Comparison of ENCODE assay signal across 8 mouse cellular contexts in the genomic region with DNA sequence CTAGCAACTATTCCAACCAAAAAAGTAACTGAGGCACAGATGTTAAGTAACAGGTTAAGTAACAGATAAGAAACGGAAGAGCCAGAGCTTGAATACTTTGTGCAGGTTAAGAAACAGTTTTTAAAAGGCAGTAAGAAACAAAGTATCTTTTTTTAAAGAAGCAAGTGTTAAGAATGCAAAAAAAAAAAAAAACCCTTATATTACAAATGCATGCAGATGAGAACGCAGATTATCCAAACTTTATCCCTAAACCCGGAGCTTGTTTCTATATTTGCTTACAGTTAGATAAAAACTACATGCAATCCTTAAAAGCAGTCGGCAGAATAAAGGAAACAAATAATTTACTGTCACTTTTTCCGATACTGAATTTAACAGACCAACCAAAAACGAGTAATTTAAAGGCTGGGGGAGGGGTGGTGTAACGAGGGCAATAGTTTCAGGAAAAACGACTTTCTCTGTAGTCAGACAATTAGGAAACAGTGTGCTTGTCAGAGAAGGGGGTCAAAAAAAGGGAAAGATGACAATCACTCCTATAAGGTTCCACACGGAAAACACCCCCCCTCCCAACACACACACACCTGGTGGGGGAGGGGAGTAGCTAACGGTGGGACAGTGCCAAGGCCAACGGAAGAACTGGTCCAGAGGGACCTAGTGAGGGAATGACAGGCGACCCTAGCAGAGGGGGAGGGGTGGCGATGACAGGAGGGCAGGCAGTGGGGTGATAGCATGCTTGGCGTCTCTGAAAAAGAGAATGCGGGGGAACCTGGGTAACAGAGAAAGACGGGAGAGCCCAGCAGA. TPM values are rescaled to one million over a fixed set of nuclear protein-coding genes. Genes with fewer than 3 reads are reported as not detected.
DNase-seq lines count a peak whose midpoint lies in the region; ATAC-seq and TF ChIP-seq lines count a peak whose summit lies in the region.

No protein-coding gene starts in this region.

- H3K9me3 ChIP-seq in ES-E14 (ENCODE audit: control insufficient read depth, insufficient read depth, low read depth, low read length), result no peaks in the 10 kb centered on the region
- H3K9me3 ChIP-seq in forebrain, embryonic 12.5 days, result no peaks in the 10 kb centered on the region
- H3K9me3 ChIP-seq in hindbrain, embryonic 11.5 days (ENCODE audit: control insufficient read depth, low read length), result no peaks in the 10 kb centered on the region

- H3K36me3 ChIP-seq in ES-E14 (ENCODE audit: control insufficient read depth, insufficient read depth, low read length, poor library complexity, severe bottlenecking), result peaks cover 8% of the 10 kb centered on the region
- H3K36me3 ChIP-seq in forebrain, embryonic 12.5 days (replicated peaks), result peaks cover 10% of the 10 kb centered on the region
- H3K36me3 ChIP-seq in hindbrain, embryonic 11.5 days (ENCODE audit: control insufficient read depth, insufficient read depth, low read length), result peaks cover under 1% of the 10 kb centered on the region; the same call in 1 of the 2 replicates

- H3K4me1 ChIP-seq in ES-E14 (ENCODE audit: control insufficient read depth in 2 of 2, insufficient read depth in 2 of 2, low read length in 2 of 2, poor library complexity in 1 of 2), result no peaks in the 10 kb centered on the region
- H3K4me1 ChIP-seq in forebrain, embryonic 12.5 days, result peaks cover 22% of the 10 kb centered on the region
- peaks cover 2% of the 10 kb centered on the region; the same call in 1 of the 2 replicates for H3K4me1 ChIP-seq in hindbrain, embryonic 11.5 days (replicated peaks; ENCODE audit: control insufficient read depth, insufficient read depth, low read length)

- no peak for DNase-seq in ES-E14 (ENCODE audit: low read depth, low spot score)
- DNase-seq in brain, adult 2 months (ENCODE audit: low read depth, low spot score), result peak; percentile 39
- peak; percentile 68 for DNase-seq in hindbrain, embryonic 11.5 days (ENCODE audit: low spot score)
- peak; percentile 46 to 47 for DNase-seq in layer of hippocampus, postnatal 10 days (ENCODE audit: low spot score in 2 of 2)
- peak; percentile 61 for DNase-seq in lung, postnatal 10 days
- peak; percentile 9 for DNase-seq in retina, postnatal 7 days (ENCODE audit: low read depth, low spot score)
- DNase-seq in urinary bladder, postnatal 14 days (ENCODE audit: low spot score), result peak; percentile 38

- peak overlapping the region; percentile 73; the same call in 1 of the 2 replicates for H3K27ac ChIP-seq in ES-E14 (ENCODE audit: insufficient read depth, low read depth, low read length, poor library complexity, severe bottlenecking)
- peak overlapping the region; percentile 93 for H3K27ac ChIP-seq in forebrain, embryonic 12.5 days
- H3K27ac ChIP-seq in hindbrain, embryonic 11.5 days (ENCODE audit: low read depth, low read length), result peak overlapping the region; percentile 94

- no peaks in the 10 kb centered on the region for H3K27me3 ChIP-seq in forebrain, embryonic 12.5 days
- no peaks in the 10 kb centered on the region for H3K27me3 ChIP-seq in hindbrain, embryonic 11.5 days (ENCODE audit: control insufficient read depth, insufficient read depth, low read length)

- H3K9ac ChIP-seq in ES-E14 (ENCODE audit: insufficient read depth, low read depth, low read length, poor library complexity, severe bottlenecking), result peak overlapping the region; percentile 93
- peak overlapping the region; percentile 90 for H3K9ac ChIP-seq in forebrain, embryonic 12.5 days
- H3K9ac ChIP-seq in hindbrain, embryonic 11.5 days (ENCODE audit: low read depth, low read length), result peak overlapping the region; percentile 91

- peak overlapping the region; percentile 92 for H3K4me2 ChIP-seq in forebrain, embryonic 12.5 days
- H3K4me2 ChIP-seq in hindbrain, embryonic 11.5 days (replicated peaks; ENCODE audit: low read depth, low read length), result peak overlapping the region; percentile 92

- peak; percentile 1; the same call in 1 of the 2 replicates for ATAC-seq in forebrain, embryonic 12.5 days (ENCODE audit: low FRiP score)
- peak; percentile 15 for ATAC-seq in hindbrain, embryonic 11.5 days (ENCODE audit: low FRiP score)

- peak overlapping the region; percentile 95 to 97 for H3K4me3 ChIP-seq in ES-E14 (ENCODE audit: insufficient read depth in 1 of 2, low read depth in 1 of 2, low read length in 2 of 2, poor library complexity in 1 of 2, severe bottlenecking in 1 of 2)
- H3K4me3 ChIP-seq in forebrain, embryonic 12.5 days (replicated peaks), result peak overlapping the region; percentile 93
- H3K4me3 ChIP-seq in hindbrain, embryonic 11.5 days (ENCODE audit: low read depth, low read length), result peak overlapping the region; percentile 91

- 5% methylated on average over 16 of the region's 16 CpGs for WGBS in forebrain, embryonic 12.5 days
- WGBS in hindbrain, embryonic 11.5 days, result 7% methylated on average over 16 of the region's 16 CpGs

- in situ Hi-C loops in ES-E14 (cut with MboI; ENCODE audit: low sequenced_read_pairs in 2 of 2, unreplicated experiment in 2 of 2), result no loop called here

TF ChIP-seq in ES-E14, 5 proteins besides CTCF, POLR2A, EP300 and RAD21:
- TF ChIP-seq MAFK (IDR thresholded peaks at IDR 0.05; ENCODE audit: insufficient read depth, low read depth, low read length) (no peak), ZNF384 (IDR thresholded peaks at IDR 0.05; ENCODE audit: low read depth, low read length) (no peak), HCFC1 (IDR thresholded peaks at IDR 0.05; ENCODE audit: borderline replicate concordance, insufficient read depth, low read length) (no peak), ZC3H11A (IDR thresholded peaks at IDR 0.05; ENCODE audit: borderline replicate concordance, low read depth, low read length) (no peak), CHD2 (IDR thresholded peaks at IDR 0.05; ENCODE audit: low read depth, low read length) (peak; percentile 27; the same call in 1 of the 2 replicates)
TF ChIP-seq in ES-E14: peak in this region for 1.

RNA-seq across cellular contexts. Expression of a gene that starts 1.0 kb away (rescaled TPM):
- 16.1 and 19.4 TPM in 2 replicates for total RNA-seq in ES-E14 (2012; rRNA removed)
- 9.6 and 10.4 TPM in 2 replicates for polyA plus RNA-seq in forebrain, embryonic 12.5 days (2016; fragmentation: Nextera tagmentation; extraction: Ambion mirVana)
- polyA plus RNA-seq in hindbrain, embryonic 11.5 days (2014; fragmentation: Nextera tagmentation; extraction: Ambion mirVana), result 7.6 and 9.6 TPM in 2 replicates
- total RNA-seq in layer of hippocampus, postnatal 10 days (2021), result 10 to 100 TPM; 13.1 to 14.1 TPM

RNA-seq across cellular contexts. Expression of a gene that starts 1.3 kb away (rescaled TPM):
- 63.9 and 75.4 TPM in 2 replicates for total RNA-seq in ES-E14 (2012; rRNA removed)
- 118 and 131 TPM in 2 replicates for polyA plus RNA-seq in forebrain, embryonic 12.5 days (2016; fragmentation: Nextera tagmentation; extraction: Ambion mirVana)
- 109 and 125 TPM in 2 replicates for polyA plus RNA-seq in hindbrain, embryonic 11.5 days (2014; fragmentation: Nextera tagmentation; extraction: Ambion mirVana)
- 10 to 100 TPM; 58.8 to 62.9 TPM for total RNA-seq in layer of hippocampus, postnatal 10 days (2021)
